Comparison of ENCODE assay signal across 28 mouse cellular contexts in genomic region chrX:158451792-158452191, GRCm38 (mm10).
"Had no signal": no experiment of that assay in that cellular context is flagged by ENCODE, and none has a peak within 500 bp of the region (broad histone marks: within the 10 kb centered on the region; RNA-seq: fewer than 3 reads in every experiment).

No protein-coding gene starts in this region.

- H3K4me3 ChIP-seq: embryonic facial prominence, embryonic 10.5 days; embryonic facial prominence, embryonic 12.5 days; embryonic facial prominence, embryonic 13.5 days; embryonic facial prominence, embryonic 15.5 days; erythroblast, embryonic 14.5 days; forebrain, embryonic 12.5 days; forebrain, embryonic 13.5 days; forebrain, embryonic 15.5 days; gastrocnemius, adult 2 months had no signal

- H3K36me3 ChIP-seq: embryonic facial prominence, embryonic 10.5 days; embryonic facial prominence, embryonic 12.5 days; embryonic facial prominence, embryonic 13.5 days; embryonic facial prominence, embryonic 15.5 days; forebrain, embryonic 12.5 days; forebrain, embryonic 15.5 days had no signal

- DNase-seq: cerebellum, adult 18-20 months; cerebellum, adult 2 months; cerebellum, adult 8-10 months; cerebellum, adult 9-10 months; cerebellum, adult 9-11 months; cerebellum, postnatal 10 days; cerebellum, postnatal 14 days; cerebellum, postnatal 25 days; cerebellum, postnatal 36 days; embryo, embryonic 11 days; forebrain, postnatal 0 days; gastrocnemius, adult 2 months; gastrocnemius, postnatal 10 days; gastrocnemius, postnatal 14 days; gastrocnemius, postnatal 25 days; gastrocnemius, postnatal 36 days; heart, adult 11 months; heart, adult 18-20 months had no signal

- H3K27me3 ChIP-seq: embryonic facial prominence, embryonic 12.5 days; embryonic facial prominence, embryonic 13.5 days; embryonic facial prominence, embryonic 15.5 days; forebrain, embryonic 12.5 days; forebrain, embryonic 13.5 days; forebrain, embryonic 15.5 days had no signal

- H3K4me2 ChIP-seq: embryonic facial prominence, embryonic 12.5 days; embryonic facial prominence, embryonic 13.5 days; embryonic facial prominence, embryonic 15.5 days; forebrain, embryonic 12.5 days; forebrain, embryonic 13.5 days; forebrain, embryonic 15.5 days had no signal

- H3K27ac ChIP-seq: embryonic facial prominence, embryonic 10.5 days; embryonic facial prominence, embryonic 12.5 days; embryonic facial prominence, embryonic 13.5 days; embryonic facial prominence, embryonic 15.5 days; forebrain, embryonic 12.5 days; forebrain, embryonic 13.5 days; forebrain, embryonic 15.5 days; gastrocnemius, adult 2 months had no signal

- H3K4me1 ChIP-seq: embryonic facial prominence, embryonic 10.5 days; embryonic facial prominence, embryonic 12.5 days; embryonic facial prominence, embryonic 13.5 days; embryonic facial prominence, embryonic 15.5 days; forebrain, embryonic 12.5 days; forebrain, embryonic 13.5 days; forebrain, embryonic 15.5 days had no signal

- H3K9ac ChIP-seq: embryonic facial prominence, embryonic 12.5 days; embryonic facial prominence, embryonic 13.5 days; embryonic facial prominence, embryonic 15.5 days; forebrain, embryonic 12.5 days; forebrain, embryonic 13.5 days; forebrain, embryonic 15.5 days; forebrain, postnatal 0 days had no signal

- ATAC-seq: forebrain, embryonic 13.5 days; forebrain, embryonic 14.5 days; forebrain, embryonic 15.5 days; forebrain, embryonic 16.5 days; forebrain, postnatal 0 days had no signal

- H3K9me3 ChIP-seq: embryonic facial prominence, embryonic 10.5 days; embryonic facial prominence, embryonic 12.5 days; embryonic facial prominence, embryonic 13.5 days; embryonic facial prominence, embryonic 15.5 days; forebrain, embryonic 12.5 days; forebrain, embryonic 13.5 days; forebrain, embryonic 15.5 days had no signal
